Mouse (Mus musculus) adrenal gland, postnatal 25 days (tissue): ENCODE results near the gene Kirrel3. TPM values are rescaled to one million over a fixed set of nuclear protein-coding genes. Genes with fewer than 3 reads are reported as not detected.
A peak's percentile ranks its signal among the peaks of the same experiment; 100 is the strongest.

ENCODE experiments used
- DNase-seq: peaks from one replicate; pipeline ENCODE4 v3.0.0; 2021; ENCODE audit warnings: mixed read lengths
- total RNA-seq: library from RNA; stranded (reverse); gene quantifications from 2 replicates; pipeline ENCODE4 v1.2.3, GENCODE M21; 2021

The Kirrel3 gene
- total RNA-seq, 1 experiment from 2014 or later = 0.52 TPM

DNA sequence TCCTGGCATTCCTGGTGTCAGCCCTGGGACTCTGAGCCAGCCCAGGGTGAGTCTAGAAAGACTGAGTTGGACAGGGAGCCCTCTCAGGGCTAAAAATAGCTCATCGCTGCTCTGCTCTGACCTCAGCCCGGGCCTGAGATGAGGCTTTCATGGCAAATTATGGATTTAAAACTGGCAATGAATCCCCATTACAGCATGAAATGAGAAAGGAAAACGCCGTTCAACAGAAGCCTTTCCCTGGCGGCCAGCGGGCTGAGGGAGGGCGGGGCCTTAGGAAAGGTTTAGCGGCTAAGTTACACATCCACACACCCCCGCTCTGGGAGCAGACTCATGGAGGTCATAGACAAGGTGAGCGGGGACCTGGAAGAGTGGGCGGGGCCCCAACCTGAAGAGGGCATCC, 467.7 kb downstream of the Kirrel3 start:
- DNase-seq = no peak

GRCm38 (mm10) chr9:34954212-34954611, 468.5 kb downstream of the Kirrel3 start:
- peak; percentile 30 for DNase-seq

- DNase-seq = no peak
These were observed 470.8 kb downstream of the Kirrel3 start for GRCm38 (mm10) chr9:34956512-34956911.

DNA sequence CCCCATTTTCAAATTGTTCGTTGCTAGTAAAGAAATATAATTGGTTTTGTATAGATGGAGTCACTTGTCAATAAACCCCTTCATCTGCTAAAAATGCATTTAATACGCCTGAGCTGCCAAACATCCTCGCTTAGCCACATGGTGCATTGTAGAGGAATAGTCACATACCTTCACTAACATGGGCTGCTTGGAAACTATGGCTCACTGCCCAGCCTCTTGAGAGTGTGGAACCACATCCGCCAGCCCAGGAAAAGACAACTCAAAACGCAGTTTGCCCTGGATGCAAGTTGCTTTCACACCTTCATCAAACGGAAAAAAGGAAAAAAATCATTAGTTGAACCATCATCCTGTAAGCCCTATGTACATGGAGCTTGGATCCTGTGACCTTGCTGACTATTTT, 472.0 kb downstream of the Kirrel3 start:
- DNase-seq = no peak

DNA sequence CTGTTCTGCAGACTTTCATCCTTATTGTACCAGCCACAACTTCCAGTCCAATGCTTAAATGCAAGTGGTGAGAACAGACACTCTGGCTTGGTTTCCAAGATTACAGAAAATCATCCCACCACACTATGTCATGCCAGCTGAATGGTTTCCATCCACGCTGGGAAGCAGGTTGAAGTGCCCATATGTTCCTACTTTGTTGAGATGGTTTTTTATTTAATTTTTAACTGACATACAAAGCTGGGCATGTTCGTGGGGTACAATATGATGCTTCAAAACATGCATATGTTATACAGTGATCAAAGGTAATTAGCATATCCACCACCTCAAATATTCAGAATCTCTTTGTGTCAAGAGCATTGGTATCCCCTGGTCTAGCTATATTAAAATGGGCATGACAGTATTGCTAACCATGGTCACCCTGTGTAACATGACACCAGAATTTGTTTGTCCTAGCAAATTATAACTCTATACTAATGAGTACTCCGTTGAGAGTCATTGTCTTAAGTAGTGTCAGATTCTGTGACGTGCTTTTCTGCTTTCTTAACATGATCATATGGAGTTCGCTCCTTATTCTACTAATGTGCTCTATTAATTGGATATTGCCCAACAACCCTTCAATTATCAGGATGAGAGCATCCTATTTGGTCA, 472.6 kb downstream of the Kirrel3 start:
- DNase-seq = no peak

DNA sequence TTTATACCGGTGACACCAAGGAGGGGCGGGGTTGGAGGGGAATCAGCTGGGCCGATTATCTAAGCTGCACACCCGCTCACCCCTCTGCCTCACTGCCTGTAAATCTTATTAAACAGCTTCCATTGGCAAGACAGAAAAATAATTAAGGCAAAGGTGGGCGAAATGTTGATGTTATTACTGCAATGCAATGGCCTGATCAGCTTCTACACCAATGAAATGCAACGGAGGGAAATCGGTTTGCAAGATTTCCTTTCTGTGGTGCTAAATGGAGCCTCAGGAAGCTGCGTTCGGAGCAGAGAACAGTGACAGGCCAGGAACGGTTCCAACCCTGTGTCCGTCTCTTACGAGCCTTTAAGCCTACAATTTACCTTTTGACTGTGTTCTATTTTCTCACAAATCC, 475.0 kb downstream of the Kirrel3 start:
- DNase-seq = no peak

DNA sequence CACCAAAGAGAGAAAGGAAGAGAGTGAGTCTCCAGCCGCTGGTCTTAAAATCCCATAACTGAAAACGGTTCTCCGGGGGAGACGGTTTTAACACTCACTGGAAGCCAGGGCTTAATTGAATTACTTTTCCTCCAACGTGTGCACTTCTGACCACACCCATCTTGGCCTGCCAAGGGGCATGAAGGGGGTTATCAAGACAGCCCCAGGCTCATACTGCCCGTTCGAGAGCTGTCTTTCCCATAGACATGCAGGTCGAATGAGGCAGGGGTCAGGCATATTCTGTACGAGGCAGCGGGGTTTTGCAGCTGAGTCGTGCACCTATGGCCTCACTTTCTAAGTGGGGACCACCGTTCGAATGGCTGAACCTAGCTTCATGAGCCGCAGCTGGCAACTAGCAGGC, 475.5 kb downstream of the Kirrel3 start:
- no peak for DNase-seq

DNA sequence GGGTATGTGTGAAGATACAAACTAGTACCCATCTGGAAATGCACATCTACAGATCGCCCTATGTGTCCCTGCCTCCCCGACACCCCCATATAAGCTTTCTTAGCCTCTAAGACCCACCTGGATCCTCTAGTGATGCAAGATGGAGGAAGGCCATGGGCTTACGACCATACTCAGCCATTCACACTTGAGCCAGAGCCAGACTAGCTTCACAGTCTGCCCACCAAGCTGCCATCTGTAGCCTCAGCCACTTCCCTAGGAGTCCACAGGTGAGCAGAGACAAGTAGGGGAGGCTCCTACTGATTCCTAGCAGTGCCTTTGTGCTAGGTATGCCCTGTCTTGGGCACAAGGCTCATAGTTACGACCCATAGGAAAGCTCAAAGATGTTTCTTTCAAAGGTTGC, 476.6 kb downstream of the Kirrel3 start:
- DNase-seq = no peak

DNA sequence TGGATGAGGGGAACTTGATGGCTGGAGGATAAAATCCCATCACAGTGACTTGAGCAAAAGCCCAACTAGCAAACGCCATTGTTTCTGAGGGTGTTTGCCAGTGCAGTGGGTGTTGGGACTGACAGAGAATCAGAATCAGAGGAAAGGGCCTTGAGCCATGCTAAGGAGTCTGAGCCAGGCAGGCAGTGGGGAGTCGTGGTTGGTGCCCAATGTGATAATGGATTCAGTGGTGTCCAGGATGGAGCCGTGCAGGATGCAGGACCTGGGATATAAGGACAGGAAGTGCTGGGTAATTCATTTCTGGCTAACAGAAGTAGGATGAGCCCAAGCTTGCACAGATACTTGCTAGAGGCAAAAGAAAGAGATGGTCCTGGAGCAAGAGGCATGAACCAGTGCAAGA, 477.9 kb downstream of the Kirrel3 start:
- DNase-seq = no peak

GRCm38 (mm10) chr9:34964172-34965040, 478.7 kb downstream of the Kirrel3 start:
- DNase-seq = no peak

DNA sequence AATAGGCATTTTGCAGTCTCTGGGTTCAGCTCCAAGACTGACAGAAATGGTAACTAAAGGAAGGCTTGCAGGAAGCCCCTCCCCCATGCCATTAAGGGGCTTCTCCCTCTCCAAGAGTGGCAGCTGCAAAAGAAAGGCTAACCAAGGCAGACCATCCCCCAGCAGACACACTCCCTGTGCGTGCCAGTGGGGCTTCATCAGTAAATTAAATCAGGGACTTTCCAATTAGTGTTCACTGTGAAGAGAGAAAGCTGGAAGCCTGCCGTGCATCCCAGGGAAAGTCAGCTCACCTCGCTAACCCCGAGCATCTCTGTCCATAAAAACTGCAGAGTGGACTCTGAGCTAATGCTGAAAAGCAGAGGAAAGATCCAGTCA, 479.3 kb downstream of the Kirrel3 start:
- DNase-seq = no peak

- no peak for DNase-seq
These were observed 482.1 kb downstream of the Kirrel3 start for GRCm38 (mm10) chr9:34967772-34968171.

- DNase-seq = no peak
These were observed 484.3 kb downstream of the Kirrel3 start for GRCm38 (mm10) chr9:34969881-34970490.

DNA sequence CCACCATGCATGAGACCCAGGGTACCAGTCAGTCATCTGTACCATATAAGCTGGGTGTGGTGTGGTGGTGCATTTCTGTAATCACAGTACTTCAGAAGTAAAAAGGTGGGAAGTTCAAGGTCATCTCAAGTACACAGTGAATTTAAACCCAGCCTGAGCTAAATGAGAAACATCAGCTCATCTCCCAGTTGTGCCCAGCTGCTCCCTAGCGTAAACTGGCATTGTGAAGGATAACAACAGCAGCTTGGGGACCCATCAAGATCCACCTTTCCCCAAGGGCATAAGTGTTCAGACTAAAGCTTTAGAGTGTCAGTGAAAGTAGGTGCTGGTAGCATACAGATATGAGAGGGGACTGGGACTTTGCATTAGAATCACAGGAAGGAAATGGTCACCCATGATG, 488.6 kb downstream of the Kirrel3 start:
- DNase-seq = no peak

DNA sequence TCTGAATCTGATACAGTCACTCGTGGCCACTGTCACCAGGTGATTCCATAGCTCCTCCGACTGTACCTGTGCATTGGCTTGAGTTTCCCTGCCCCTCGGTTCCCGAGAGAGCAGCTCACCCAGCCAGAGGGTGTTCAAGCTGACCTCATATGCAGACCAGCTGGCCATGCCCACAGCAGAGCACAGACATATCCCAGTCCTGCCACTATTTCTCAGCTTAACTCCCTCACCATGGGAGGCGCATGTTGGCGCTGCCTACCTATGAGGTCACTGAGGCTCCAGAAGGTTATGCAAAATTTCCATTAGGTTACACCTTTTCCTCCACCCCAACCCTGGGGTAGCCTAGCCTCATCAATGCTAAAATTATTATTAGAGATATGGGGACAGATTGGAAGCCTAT, 489.6 kb downstream of the Kirrel3 start:
- no peak for DNase-seq

GRCm38 (mm10) chr9:34976596-34977462, 491.1 kb downstream of the Kirrel3 start:
- DNase-seq = no peak

DNA sequence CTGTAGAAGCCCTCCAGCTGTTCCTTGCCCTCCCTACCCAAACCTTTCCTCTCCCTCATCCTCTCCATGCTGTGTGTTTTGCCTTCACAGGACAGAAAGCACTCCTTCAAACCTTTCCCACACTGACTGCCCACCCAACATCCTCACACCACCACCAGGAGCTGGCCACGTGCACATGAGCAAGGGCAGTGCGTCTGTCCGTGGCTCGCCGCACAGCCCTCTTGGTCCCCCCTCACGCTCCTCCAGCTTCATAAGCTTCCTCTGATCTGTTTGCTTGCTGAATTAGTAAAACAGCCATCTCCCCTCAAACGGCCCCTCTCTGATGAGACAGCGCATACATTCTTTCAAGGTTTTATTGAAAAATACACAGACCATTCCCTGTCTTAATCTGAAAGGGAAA, 492.0 kb downstream of the Kirrel3 start:
- DNase-seq = no peak

GRCm38 (mm10) chr9:34978229-34978628, 492.5 kb downstream of the Kirrel3 start:
- no peak for DNase-seq

DNA sequence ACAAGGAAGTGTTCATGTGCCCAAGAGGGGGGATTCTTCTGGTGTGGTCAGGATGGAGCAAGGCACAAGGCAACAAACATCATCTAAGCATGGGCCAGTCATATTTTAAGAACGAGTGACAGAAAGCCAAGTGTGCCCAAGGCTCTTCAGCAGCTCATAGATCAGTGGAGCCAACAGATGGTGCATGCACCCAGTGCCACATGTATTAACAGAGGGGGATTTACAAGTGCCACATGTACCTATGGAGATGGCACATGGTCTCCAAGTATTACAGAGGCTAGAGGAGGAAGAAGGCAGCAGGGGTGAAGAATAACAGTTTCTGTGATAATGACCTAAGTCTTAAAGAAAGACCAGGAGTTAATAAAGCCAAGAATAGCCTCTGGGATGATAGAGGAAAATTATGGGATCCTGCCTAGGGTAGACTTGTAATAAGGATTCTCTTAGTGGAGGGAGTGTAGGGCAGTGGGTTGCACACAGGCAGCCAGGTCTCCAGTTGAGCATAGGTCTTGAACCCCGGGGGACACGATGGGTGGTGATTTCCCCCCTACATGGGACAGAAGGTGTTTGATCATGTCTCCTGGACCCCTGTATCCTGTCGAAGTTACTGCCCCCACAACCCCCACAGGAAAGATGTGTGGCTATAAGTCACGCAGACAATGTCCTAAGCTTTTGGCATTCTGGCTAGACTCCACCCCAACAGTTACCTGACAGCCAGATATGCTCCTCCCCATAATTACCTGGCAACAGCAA, 495.0 kb downstream of the Kirrel3 start:
- no peak for DNase-seq

GRCm38 (mm10) chr9:34983513-34984462, 498.1 kb downstream of the Kirrel3 start:
- no peak for DNase-seq
